Mouse (Mus musculus) erythroblast, embryonic 14.5 days (primary cell): ENCODE data around the gene Tubg2.

Source experiments
- GATA1 ChIP-seq: IDR thresholded peaks from 2 replicates; pipeline ENCODE4 v1.6.1; 2012; ENCODE audit warnings: low read length, inconsistent platforms, mixed read lengths
- TAL1 ChIP-seq: IDR thresholded peaks from 3 replicates; pipeline ENCODE4 v1.6.1; 2012; ENCODE audit warnings: low read length, inconsistent platforms, mixed read lengths

DNA sequence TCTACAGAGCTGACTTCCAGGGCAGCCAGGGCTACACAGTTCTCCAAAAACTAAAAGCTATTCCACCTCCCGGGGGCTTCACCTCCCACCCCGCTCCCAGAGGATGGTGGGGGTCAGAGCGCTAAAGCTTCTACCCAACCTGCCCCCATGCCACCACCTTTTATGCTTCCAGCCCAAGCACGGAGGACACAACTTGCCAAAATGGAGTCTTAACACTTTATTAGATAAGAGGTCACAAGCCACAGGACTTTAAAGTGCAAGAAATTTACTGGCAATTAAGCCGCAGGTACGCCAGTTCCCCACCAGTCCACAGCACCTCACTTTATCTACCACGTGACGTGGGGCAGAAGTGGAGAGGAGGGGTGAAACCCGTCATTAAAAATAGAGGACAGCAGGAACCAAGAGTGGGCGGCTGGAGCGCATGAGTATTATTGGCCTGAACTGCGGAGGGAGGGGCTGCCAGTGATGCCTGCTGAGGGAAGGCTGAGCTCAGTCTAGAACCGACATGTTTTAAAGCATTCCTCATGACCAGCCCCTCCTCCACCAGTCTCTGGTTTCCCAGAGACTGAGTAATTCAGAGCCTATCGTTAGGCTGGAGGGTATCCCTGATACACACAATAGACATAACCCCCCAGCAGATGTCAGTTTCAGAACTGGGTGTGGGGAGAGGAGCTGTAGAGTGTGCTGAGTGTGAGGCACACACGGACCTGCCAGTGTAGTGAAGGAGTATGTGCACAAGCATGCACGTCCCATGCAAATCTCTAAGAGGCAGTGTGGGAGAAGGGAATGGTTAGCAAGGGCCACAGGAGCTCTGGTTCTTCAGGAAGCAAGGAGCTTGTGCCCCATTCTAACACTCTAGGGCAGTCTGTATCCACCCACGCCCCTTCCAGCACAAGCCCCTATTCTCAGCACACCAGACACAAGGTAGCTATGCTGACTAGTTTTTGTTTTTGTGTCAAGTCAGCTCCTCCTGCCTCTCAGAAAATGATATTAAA lies 35.5 kb downstream of the Tubg2 start:
- TF ChIP-seq GATA1 = no peak
- no peak for TF ChIP-seq TAL1
